ENCODE assay signal across 15 mouse cellular contexts in genomic region chr15:86050170-86050743, GRCm38 (mm10). TPM values are rescaled to one million over a fixed set of nuclear protein-coding genes. Genes with fewer than 3 reads are reported as not detected.
DNase-seq lines count a peak whose midpoint lies in the region; ATAC-seq and TF ChIP-seq lines count a peak whose summit lies in the region.
"Had no signal": no experiment of that assay in that cellular context is flagged by ENCODE, and none has a peak within 500 bp of the region (broad histone marks: within the 10 kb centered on the region; RNA-seq: fewer than 3 reads in every experiment).

No protein-coding gene starts in this region.

- peak in 1 of 2 experiments; percentile 69 for DNase-seq in heart, adult 2 months
- no peak for DNase-seq in heart, embryonic 10.5 days (ENCODE audit: low spot score)
- DNase-seq in thymus, postnatal 14 days = peak; percentile 13
- DNase-seq in thymus, adult 2 months = no peak
- DNase-seq in cerebellum, postnatal 14 days = peak; percentile 88 to 91
- DNase-seq in urinary bladder, adult 18-20 months (ENCODE audit: low spot score in 2 of 2) = no peak
- no peak for DNase-seq in adrenal gland, postnatal 36 days
- DNase-seq: gastrocnemius, postnatal 25 days; kidney, adult 11 months; right cerebral cortex, postnatal 14 days had no signal

- intact Hi-C loops in heart, adult 2 months (cut with DNase I) = loop anchor here (10.0 kb wide), 1 partner anchor 165 kb away; the partner anchor contains the start of gene Tbc1d22a

- no peak for TF ChIP-seq POLR2A in heart, adult 2 months (IDR thresholded peaks at IDR 0.05; ENCODE audit: insufficient read depth, low read depth, low read length)
- no peak for TF ChIP-seq POLR2A in thymus, adult 2 months (IDR thresholded peaks at IDR 0.05; ENCODE audit: control insufficient read depth, extremely low read depth, insufficient read depth, low read length, poor library complexity)

- 56% methylated on average over 4 of the region's 4 CpGs for WGBS in heart, adult 2 months
- 81% methylated on average over 4 of the region's 4 CpGs for WGBS in heart, embryonic 10.5 days
- 91% methylated on average over 4 of the region's 4 CpGs for WGBS in thymus, adult 2 months

- TF ChIP-seq CTCF in heart, adult 2 months (IDR thresholded peaks at IDR 0.05) = peak; percentile 51
- no peak for TF ChIP-seq CTCF in thymus, adult 2 months (IDR thresholded peaks at IDR 0.05; ENCODE audit: borderline replicate concordance, control insufficient read depth, extremely low read depth, insufficient read depth, low read length, poor library complexity)

- peak; percentile 65 for ATAC-seq in megakaryocyte progenitor cell, adult 5-6 weeks (replicated peaks; ENCODE audit: poor library complexity)
- ATAC-seq: forebrain, embryonic 15.5 days had no signal

- H3K36me3 ChIP-seq in heart, adult 2 months (ENCODE audit: control insufficient read depth, insufficient read depth, low read length) = no peaks in the 10 kb centered on the region
- H3K36me3 ChIP-seq in heart, embryonic 10.5 days = no peaks in the 10 kb centered on the region
- H3K36me3 ChIP-seq in thymus, adult 2 months (ENCODE audit: control insufficient read depth, insufficient read depth, low read length) = no peaks in the 10 kb centered on the region
- H3K36me3 ChIP-seq: forebrain, embryonic 15.5 days; hindbrain, embryonic 12.5 days had no signal

- no peak overlapping the region for H3K27ac ChIP-seq in heart, adult 2 months
- H3K27ac ChIP-seq in heart, embryonic 10.5 days = no peak overlapping the region
- H3K27ac ChIP-seq in thymus, adult 2 months (ENCODE audit: control insufficient read depth, insufficient read depth, low read length) = no peak overlapping the region
- H3K27ac ChIP-seq: forebrain, embryonic 15.5 days; hindbrain, embryonic 12.5 days; left cerebral cortex, adult 2 months; macrophage had no signal

- peak; percentile 67 for TF ChIP-seq EP300 in heart, adult 2 months (IDR thresholded peaks at IDR 0.05; ENCODE audit: insufficient read depth, low read depth, low read length)

- peaks cover 5% of the 10 kb centered on the region for H3K4me1 ChIP-seq in heart, adult 2 months (ENCODE audit: control insufficient read depth, insufficient read depth, low read length)
- H3K4me1 ChIP-seq in heart, embryonic 10.5 days = peaks cover 19% of the 10 kb centered on the region
- H3K4me1 ChIP-seq in thymus, adult 2 months (replicated peaks; ENCODE audit: control insufficient read depth, insufficient read depth, low read length) = peaks cover 8% of the 10 kb centered on the region
- H3K4me1 ChIP-seq: forebrain, embryonic 15.5 days; hindbrain, embryonic 12.5 days had no signal

- no peak overlapping the region for H3K9ac ChIP-seq in heart, adult 2 months (ENCODE audit: low read depth, low read length)
- H3K9ac ChIP-seq: forebrain, embryonic 15.5 days; hindbrain, embryonic 12.5 days had no signal

- no peaks in the 10 kb centered on the region for H3K79me2 ChIP-seq in heart, adult 2 months (replicated peaks; ENCODE audit: control insufficient read depth, insufficient read depth, low read length)

- no peak overlapping the region for H3K4me3 ChIP-seq in heart, adult 2 months
- H3K4me3 ChIP-seq in heart, embryonic 10.5 days = no peak overlapping the region
- no peak overlapping the region for H3K4me3 ChIP-seq in thymus, adult 2 months (ENCODE audit: control insufficient read depth, insufficient read depth, low read length)
- H3K4me3 ChIP-seq: forebrain, embryonic 15.5 days; hindbrain, embryonic 12.5 days; left cerebral cortex, adult 2 months had no signal

- H3K27me3 ChIP-seq in heart, adult 2 months (ENCODE audit: control insufficient read depth, insufficient read depth, low read length) = no peaks in the 10 kb centered on the region
- peaks cover 8% of the 10 kb centered on the region; the same call in 1 of the 2 replicates for H3K27me3 ChIP-seq in heart, embryonic 10.5 days (ENCODE audit: insufficient read depth, poor library complexity, severe bottlenecking)
- H3K27me3 ChIP-seq in thymus, adult 2 months (ENCODE audit: control insufficient read depth, insufficient read depth, low read length) = no peaks in the 10 kb centered on the region
- H3K27me3 ChIP-seq: forebrain, embryonic 15.5 days; hindbrain, embryonic 12.5 days had no signal

- H3K9me3 ChIP-seq in heart, embryonic 10.5 days = no peaks in the 10 kb centered on the region
- H3K9me3 ChIP-seq: forebrain, embryonic 15.5 days; hindbrain, embryonic 12.5 days had no signal

RNA-seq across cellular contexts. Expression of gene Gramd4, which starts 7.2 kb away (rescaled TPM):
- 10 to 100 TPM; 27.6 to 31.5 TPM for total RNA-seq in heart, adult 2 months (2021)
- polyA plus RNA-seq in heart, adult 2 months (2012; rRNA removed) = 25.3 and 39.8 TPM in 2 replicates
- 9.6 and 11.6 TPM in 2 replicates for polyA plus RNA-seq in heart, embryonic 10.5 days (2016; fragmentation: Nextera tagmentation; extraction: Ambion mirVana)
- 35.1 and 37.1 TPM in 2 replicates for polyA plus RNA-seq in thymus, adult 2 months (2012; rRNA removed)
- total RNA-seq in megakaryocyte progenitor cell, adult 5-6 weeks (2015) = 7.1 and 7.4 TPM in 2 replicates
- 19.7 and 20.5 TPM in 2 replicates for total RNA-seq in megakaryocyte progenitor cell, adult 5-6 weeks (2017)
- total RNA-seq in adrenal gland, postnatal 36 days (2021) = 10 to 100 TPM; 13.9 to 18.7 TPM

RNA-seq across cellular contexts. Expression of gene Celsr1, which starts 16.7 kb away (rescaled TPM):
- 1 to 10 TPM; 4.5 to 5.0 TPM for total RNA-seq in heart, adult 2 months (2021)
- polyA plus RNA-seq in heart, adult 2 months (2012; rRNA removed) = 4.3 and 5.2 TPM in 2 replicates
- 1.3 and 2.3 TPM in 2 replicates for polyA plus RNA-seq in heart, embryonic 10.5 days (2016; fragmentation: Nextera tagmentation; extraction: Ambion mirVana)
- 40.0 and 47.8 TPM in 2 replicates for polyA plus RNA-seq in thymus, adult 2 months (2012; rRNA removed)
- total RNA-seq in megakaryocyte progenitor cell, adult 5-6 weeks (2015) = 8.4 and 10.7 TPM in 2 replicates
- 4.4 and 6.6 TPM in 2 replicates for total RNA-seq in megakaryocyte progenitor cell, adult 5-6 weeks (2017)
- 1 to 10 TPM; 5.1 to 6.3 TPM for total RNA-seq in adrenal gland, postnatal 36 days (2021)
- polyA plus RNA-seq: macrophage had no signal

Comparison
In these comparisons a context has a peak if more than half of its experiments do, and no peak if none do; other contexts are left out.
1. DNase-seq: peak in thymus, postnatal 14 days (single experiment) and cerebellum, postnatal 14 days (2 of 2); none in heart, embryonic 10.5 days (single experiment), thymus, adult 2 months (single experiment), urinary bladder, adult 18-20 months (0 of 2) and adrenal gland, postnatal 36 days (0 of 2).